Mouse (Mus musculus) E14TG2a.4 (cell line): Measurements from ENCODE around the gene Pdgfa.

Source experiments
- H3K27me3 ChIP-seq: 2 replicates; pipeline ENCODE4 v1.6.1; 2014; ENCODE audit warnings: low read length, control low read depth; ENCODE audit not compliant: insufficient read depth
- H3K36me3 ChIP-seq: 2 replicates; pipeline ENCODE4 v1.6.1; 2014; ENCODE audit warnings: low read length, control low read depth; ENCODE audit not compliant: insufficient read depth
- H3K4me1 ChIP-seq: replicated peaks from 2 replicates; pipeline ENCODE4 v1.6.1; 2014; ENCODE audit warnings: low read depth, low read length, control low read depth
- H3K4me3 ChIP-seq: replicated peaks from 2 replicates; pipeline ENCODE4 v1.5.1; 2014; ENCODE audit warnings: mild to moderate bottlenecking, low read length
- H3K9me3 ChIP-seq: 2 replicates; pipeline ENCODE4 v1.6.1; 2014; ENCODE audit warnings: low read length, control low read depth
- CTCF ChIP-seq: conservative IDR thresholded peaks from 2 replicates; pipeline ENCODE4 v1.5.1; 2014; ENCODE audit warnings: low read length
- NANOG ChIP-seq: IDR thresholded peaks from 2 replicates; pipeline ENCODE4 v1.6.1; 2014; ENCODE audit warnings: borderline replicate concordance, low read length, mixed read lengths
- POU5F1 ChIP-seq: IDR thresholded peaks from 2 replicates; pipeline ENCODE4 v1.6.1; 2014; ENCODE audit warnings: low read length, borderline replicate concordance

Gene Pdgfa

DNA sequence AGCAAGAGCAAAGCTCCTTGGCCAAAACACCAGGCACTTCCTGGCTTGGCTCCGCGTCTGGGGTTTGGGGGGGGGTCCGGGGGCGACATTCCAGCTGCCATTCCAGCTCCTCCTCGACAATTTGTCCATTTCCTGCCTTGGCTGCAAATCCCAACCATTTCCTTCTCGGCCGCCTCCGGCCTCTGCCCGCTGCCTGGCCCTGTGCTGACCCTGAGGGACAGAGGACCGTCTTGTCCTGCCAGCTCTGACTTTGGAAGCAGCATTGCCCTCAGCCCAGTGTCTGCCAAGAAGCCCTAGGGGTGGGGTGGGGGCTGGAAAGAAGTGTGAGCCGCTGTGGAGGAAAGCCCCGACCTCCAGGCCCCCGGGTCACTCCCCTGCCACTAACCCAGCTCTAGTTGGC, 44.2 kb downstream of the Pdgfa start:
- H3K9me3 ChIP-seq: no peaks in the 10 kb centered on the region
- H3K4me1 ChIP-seq: peaks cover 11% of the 10 kb centered on the region
- peaks cover 44% of the 10 kb centered on the region for H3K27me3 ChIP-seq
- no peak overlapping the region for H3K4me3 ChIP-seq
- TF ChIP-seq CTCF (no peak), POU5F1 (no peak), NANOG (no peak)
- H3K36me3 ChIP-seq: no peaks in the 10 kb centered on the region

DNA sequence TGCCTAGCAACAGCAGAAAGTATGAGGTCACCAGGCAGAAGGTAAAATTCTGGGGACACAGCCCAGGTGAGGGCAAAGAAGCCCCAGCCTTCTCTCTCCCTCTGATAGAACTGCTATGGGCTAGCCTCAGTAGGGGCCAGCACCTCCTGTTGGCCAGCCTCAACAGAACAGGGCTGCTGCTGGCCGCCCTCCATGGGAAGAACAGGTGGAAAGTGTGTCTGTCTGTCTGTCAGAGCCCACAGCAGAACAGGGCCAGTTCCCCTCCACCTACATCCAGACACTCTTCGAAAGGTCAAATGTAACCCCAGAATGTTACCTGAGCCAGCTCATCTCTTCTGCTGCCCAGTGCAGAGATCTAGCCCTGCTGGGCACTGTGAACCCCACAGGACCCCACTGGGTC, 45.9 kb downstream of the Pdgfa start:
- no peaks in the 10 kb centered on the region for H3K36me3 ChIP-seq
- H3K9me3 ChIP-seq: no peaks in the 10 kb centered on the region
- TF ChIP-seq CTCF (no peak), POU5F1 (no peak), NANOG (no peak)
- H3K4me1 ChIP-seq: peaks cover 18% of the 10 kb centered on the region
- no peak overlapping the region for H3K4me3 ChIP-seq
- H3K27me3 ChIP-seq: peaks cover 39% of the 10 kb centered on the region

DNA sequence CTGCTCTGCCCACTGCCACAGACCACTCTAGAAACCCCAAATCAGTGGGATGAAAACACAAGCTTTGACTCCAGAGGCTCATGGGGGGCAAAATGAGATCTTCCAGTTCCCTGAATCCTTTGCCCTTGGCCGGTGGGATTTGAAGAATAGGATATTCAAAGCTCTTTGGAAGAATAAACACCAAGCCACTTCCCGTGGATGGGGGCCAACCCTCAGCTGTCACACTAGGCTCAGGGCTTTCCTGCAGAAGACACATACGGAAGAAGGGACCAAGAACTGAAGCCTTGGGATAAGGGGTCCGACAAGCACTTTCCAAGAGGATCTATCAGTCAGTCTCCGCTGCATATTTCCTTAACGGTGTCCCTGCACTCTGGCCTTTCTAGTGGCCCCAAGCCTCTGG, 48.0 kb downstream of the Pdgfa start:
- TF ChIP-seq CTCF (no peak), NANOG (no peak), POU5F1 (no peak)
- peaks cover 54% of the 10 kb centered on the region for H3K27me3 ChIP-seq
- no peak overlapping the region for H3K4me3 ChIP-seq
- no peaks in the 10 kb centered on the region for H3K36me3 ChIP-seq
- peaks cover 13% of the 10 kb centered on the region for H3K4me1 ChIP-seq
- 0 out of 2 replicates have a peak, but pooled peaks cover 4% of the 10 kb centered on the region for H3K9me3 ChIP-seq

DNA sequence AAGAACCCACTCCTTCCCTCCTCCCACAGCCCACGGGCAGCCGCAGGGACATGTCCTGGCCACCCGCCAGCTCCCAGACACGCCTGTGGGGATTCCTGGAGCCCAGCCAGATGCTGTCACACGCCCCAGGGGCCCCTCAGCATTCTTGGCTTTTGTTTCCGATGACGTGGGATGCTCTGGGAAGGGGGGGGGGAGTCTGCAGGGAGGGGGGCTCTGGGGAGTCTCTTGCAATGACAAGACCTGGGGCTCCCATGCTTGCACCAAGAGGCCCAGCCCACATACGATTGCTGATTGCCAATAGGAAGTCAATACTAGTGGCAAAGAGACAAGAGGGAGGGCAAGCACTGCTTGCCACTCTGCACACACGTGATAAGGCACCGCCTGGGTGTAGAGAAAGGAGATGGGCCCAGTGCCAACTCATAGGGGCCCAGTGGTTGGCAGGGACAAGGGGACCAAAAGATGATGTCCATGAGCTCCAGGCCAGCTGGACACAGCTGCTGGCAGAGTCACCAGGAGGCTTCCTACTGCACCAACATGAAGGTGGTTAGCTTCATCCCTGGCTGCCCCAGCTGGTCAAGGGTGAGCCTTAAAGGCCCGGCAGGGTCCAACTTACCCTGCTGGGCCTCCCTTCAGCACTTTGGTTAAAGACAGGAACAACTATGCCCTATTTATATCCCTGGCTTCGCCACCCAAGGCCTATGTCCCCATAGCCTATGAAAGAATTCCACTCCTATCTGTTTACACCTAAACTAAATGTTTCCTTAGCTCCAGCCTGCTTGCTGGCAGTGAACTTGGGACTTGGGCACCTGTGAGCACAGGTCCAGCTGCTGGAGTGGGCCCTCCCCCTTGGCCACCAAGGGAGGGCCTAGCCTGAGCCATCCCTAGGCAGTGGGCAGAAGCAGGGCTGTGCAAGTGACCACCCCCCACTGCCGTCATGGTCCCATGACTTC, 48.9 kb downstream of the Pdgfa start:
- Histone ChIP-seq H3K9me3 (peaks cover 11% of the 10 kb centered on the region), H3K36me3 (no peaks in the 10 kb centered on the region), H3K27me3 (peaks cover 54% of the 10 kb centered on the region), H3K4me3 (no peak overlapping the region), H3K4me1 (peaks cover 13% of the 10 kb centered on the region)
- TF ChIP-seq POU5F1 (no peak), CTCF (no peak), NANOG (no peak)

DNA sequence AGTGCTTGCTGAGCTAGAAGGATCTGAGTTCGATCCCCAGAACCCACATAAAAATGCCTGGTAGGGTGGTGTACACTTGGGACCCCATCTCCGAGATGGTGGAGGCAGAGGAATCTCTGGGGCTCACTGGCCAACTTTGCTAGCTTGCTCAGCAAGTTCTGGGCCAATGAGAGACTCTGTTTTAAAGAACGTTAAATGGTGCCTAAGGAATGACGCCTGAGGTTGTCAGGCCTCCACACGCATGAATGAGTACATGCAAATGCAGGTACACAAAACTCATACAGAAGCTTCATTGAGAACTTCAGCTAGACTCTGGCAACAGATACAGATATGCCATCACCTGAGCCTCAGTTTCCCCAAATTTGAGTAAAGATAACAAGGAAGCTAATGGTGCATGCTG, 49.7 kb downstream of the Pdgfa start:
- H3K27me3 ChIP-seq: peaks cover 52% of the 10 kb centered on the region
- peaks cover 11% of the 10 kb centered on the region for H3K9me3 ChIP-seq
- H3K4me3 ChIP-seq: no peak overlapping the region
- no peaks in the 10 kb centered on the region for H3K36me3 ChIP-seq
- H3K4me1 ChIP-seq: peaks cover 13% of the 10 kb centered on the region
- TF ChIP-seq CTCF (no peak), NANOG (no peak), POU5F1 (no peak)

DNA sequence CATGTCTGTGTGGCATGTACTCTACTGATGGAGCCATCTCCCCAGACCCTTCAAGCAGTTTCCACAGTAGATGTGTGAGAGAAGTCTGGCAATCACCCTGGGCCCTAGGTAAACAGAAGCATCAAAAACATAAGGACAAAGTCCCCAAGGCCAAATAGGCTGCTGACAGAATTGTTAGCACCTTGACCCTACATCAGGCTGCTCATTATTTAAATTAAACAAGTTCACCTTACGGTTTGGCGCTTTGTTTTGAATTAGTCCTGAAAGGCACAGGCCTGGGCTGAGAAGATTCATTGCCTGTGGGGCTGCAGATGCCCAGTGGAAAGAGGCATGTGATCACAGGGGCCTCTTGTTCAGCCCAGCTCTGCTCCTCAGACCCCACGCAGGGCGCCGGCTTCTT, 50.2 kb downstream of the Pdgfa start:
- peaks cover 49% of the 10 kb centered on the region for H3K27me3 ChIP-seq
- TF ChIP-seq NANOG: no peak
- TF ChIP-seq CTCF: no peak
- TF ChIP-seq POU5F1: no peak
- no peaks in the 10 kb centered on the region for H3K36me3 ChIP-seq
- H3K4me3 ChIP-seq: no peak overlapping the region
- H3K4me1 ChIP-seq: peaks cover 13% of the 10 kb centered on the region
- H3K9me3 ChIP-seq: peaks cover 11% of the 10 kb centered on the region

DNA sequence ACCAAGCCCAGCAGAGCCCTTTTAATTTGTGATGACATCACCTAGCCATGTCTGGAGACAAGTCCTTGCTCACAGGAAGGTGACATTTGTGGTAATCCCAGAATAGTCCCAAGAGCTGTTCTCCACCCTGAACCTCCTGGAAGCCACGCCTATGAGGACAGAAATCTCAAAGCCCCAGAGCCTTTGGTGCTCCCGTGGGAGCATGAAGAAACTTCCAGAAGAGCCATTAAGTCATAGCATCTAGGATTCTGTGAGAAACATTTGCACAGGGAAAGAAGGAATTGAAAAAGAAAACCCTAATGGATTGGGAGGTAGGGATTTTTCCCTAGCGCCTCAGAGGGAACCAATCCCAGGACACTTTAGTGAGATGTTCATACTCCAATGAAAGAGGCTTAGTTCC, 52.2 kb downstream of the Pdgfa start:
- Histone ChIP-seq H3K4me1 (peaks cover 26% of the 10 kb centered on the region), H3K4me3 (no peak overlapping the region), H3K27me3 (peaks cover 38% of the 10 kb centered on the region), H3K9me3 (peaks cover 11% of the 10 kb centered on the region), H3K36me3 (no peaks in the 10 kb centered on the region)
- TF ChIP-seq NANOG (no peak), POU5F1 (no peak), CTCF (no peak)

DNA sequence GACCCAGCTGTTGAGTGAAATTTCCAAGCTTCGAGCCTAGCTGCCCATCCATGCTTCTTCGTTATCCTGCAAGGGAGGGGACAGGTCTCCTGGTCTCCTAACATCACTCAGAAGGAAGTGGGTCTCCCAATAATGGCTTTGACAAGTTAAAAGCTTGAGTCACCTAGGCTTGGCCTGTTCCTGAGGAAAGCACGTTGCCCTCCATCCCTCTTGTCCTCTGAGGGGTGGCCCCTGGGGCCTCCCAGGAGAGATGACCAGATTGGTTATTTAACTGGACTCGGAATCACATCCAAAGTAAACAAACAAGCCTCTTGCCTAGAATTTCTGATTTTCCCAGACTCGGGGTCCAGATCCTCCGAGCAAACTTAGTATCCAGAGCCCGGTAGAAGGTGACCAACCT, 52.6 kb downstream of the Pdgfa start:
- no peaks in the 10 kb centered on the region for H3K36me3 ChIP-seq
- peaks cover 11% of the 10 kb centered on the region for H3K9me3 ChIP-seq
- peaks cover 26% of the 10 kb centered on the region for H3K4me1 ChIP-seq
- peaks cover 37% of the 10 kb centered on the region for H3K27me3 ChIP-seq
- TF ChIP-seq NANOG: no peak
- no peak for TF ChIP-seq POU5F1
- TF ChIP-seq CTCF: no peak
- H3K4me3 ChIP-seq: no peak overlapping the region
